Mouse (Mus musculus) E14TG2a.4 (cell line): ENCODE data around the gene Exoc4.

Source experiments
- H3K27me3 ChIP-seq: 2 replicates; pipeline ENCODE4 v1.6.1; 2014; ENCODE audit warnings: low read length, control low read depth; ENCODE audit not compliant: insufficient read depth
- H3K36me3 ChIP-seq: 2 replicates; pipeline ENCODE4 v1.6.1; 2014; ENCODE audit warnings: low read length, control low read depth; ENCODE audit not compliant: insufficient read depth
- H3K4me1 ChIP-seq: replicated peaks from 2 replicates; pipeline ENCODE4 v1.6.1; 2014; ENCODE audit warnings: low read depth, low read length, control low read depth
- H3K4me3 ChIP-seq: replicated peaks from 2 replicates; pipeline ENCODE4 v1.5.1; 2014; ENCODE audit warnings: mild to moderate bottlenecking, low read length
- H3K9me3 ChIP-seq: 2 replicates; pipeline ENCODE4 v1.6.1; 2014; ENCODE audit warnings: low read length, control low read depth
- CTCF ChIP-seq: conservative IDR thresholded peaks from 2 replicates; pipeline ENCODE4 v1.5.1; 2014; ENCODE audit warnings: low read length
- NANOG ChIP-seq: IDR thresholded peaks from 2 replicates; pipeline ENCODE4 v1.6.1; 2014; ENCODE audit warnings: borderline replicate concordance, low read length, mixed read lengths
- POU5F1 ChIP-seq: IDR thresholded peaks from 2 replicates; pipeline ENCODE4 v1.6.1; 2014; ENCODE audit warnings: low read length, borderline replicate concordance

The Exoc4 gene

DNA sequence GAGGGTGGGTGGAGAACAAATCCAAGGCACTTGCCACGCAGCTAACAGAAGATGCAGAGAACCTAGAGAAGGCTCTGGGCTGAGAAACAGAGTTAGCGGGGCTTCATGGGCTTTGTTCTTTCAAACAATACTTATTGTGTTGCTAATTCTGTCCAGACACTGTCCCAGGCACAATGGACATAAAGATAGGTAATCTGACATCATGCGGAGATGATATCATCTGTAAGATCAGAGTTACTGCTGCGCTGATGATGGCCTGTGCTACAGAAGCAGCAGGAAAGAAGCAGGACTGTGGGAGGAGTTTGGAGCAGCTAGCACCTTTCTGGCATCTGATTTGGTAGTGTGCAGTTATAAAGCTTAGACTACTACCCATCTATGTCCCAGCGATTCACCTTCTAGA is 738.2 kb downstream of the Exoc4 start:
- Histone ChIP-seq H3K4me1 (peaks cover 6% of the 10 kb centered on the region), H3K4me3 (no peak overlapping the region), H3K9me3 (peaks cover 10% of the 10 kb centered on the region), H3K27me3 (no peaks in the 10 kb centered on the region), H3K36me3 (no peaks in the 10 kb centered on the region; the same call in 1 of the 2 replicates)
- TF ChIP-seq CTCF (no peak), NANOG (peak; percentile 63; the same call in 1 of the 2 replicates)

DNA sequence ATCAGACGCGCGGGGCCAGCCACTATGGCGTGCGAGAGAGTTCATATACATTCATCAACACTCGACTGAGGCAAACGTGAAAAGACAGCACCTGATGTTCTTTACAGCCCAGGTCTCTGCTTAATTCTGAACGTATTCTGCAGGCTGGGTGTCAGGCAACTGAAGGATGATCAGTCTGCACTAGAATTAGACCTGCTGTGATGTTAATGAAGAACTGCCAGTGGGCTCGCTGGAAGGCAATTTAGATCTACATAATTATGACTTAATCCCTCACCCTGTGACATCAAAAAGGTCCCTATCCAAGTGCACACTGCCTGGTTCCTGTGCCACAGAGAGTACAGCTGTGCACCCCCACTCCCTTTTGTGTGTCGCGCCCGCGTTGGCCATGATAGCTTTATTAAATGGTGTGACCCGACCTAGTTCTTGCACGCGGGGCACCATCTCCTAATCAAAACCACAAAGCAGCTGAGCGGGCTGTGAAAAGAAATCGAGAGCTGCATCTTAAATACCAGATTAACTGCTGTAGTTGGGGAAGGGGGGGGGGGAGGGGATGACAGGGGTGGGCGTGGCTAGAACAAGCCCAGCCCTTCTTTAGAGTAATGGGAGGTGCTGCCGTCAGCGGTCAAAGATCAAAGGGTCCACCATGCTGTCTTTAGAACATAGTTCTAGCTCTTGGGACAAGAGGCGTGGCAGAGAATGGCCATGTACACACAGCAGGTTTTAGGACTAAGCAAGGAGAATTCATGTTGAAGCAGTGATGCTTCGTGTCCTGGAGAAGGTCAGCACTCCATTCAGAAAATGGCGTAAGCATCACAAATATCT is 743.5 kb downstream of the Exoc4 start:
- no peak for TF ChIP-seq POU5F1
- no peak for TF ChIP-seq CTCF
- TF ChIP-seq NANOG: no peak
- Histone ChIP-seq H3K4me1 (peaks cover 28% of the 10 kb centered on the region), H3K9me3 (peaks cover 7% of the 10 kb centered on the region), H3K36me3 (no peaks in the 10 kb centered on the region), H3K4me3 (no peak overlapping the region), H3K27me3 (no peaks in the 10 kb centered on the region)

DNA sequence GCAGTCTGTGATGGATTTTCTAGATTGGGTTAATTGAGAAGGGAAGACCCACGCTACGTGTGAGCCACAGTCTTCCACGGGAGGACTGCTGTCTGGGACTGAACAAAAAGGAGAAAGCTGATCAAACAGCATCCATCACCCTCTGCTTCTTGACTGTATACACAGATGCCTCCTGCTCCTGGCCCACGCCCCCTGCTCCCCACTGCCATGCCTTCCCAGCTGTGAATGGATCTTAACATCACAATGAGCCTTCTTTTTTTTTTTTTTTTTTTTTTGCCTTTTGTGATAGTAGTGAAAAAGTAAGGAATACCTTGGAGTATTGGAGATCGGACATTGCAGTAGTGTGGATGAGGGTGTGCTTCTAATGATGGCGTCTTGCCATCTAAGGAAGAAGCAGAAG is 745.0 kb downstream of the Exoc4 start:
- Histone ChIP-seq H3K9me3 (peaks cover 7% of the 10 kb centered on the region), H3K36me3 (no peaks in the 10 kb centered on the region), H3K4me3 (no peak overlapping the region), H3K27me3 (no peaks in the 10 kb centered on the region), H3K4me1 (peaks cover 41% of the 10 kb centered on the region)
- no peak for TF ChIP-seq POU5F1
- no peak for TF ChIP-seq CTCF
- no peak for TF ChIP-seq NANOG

DNA sequence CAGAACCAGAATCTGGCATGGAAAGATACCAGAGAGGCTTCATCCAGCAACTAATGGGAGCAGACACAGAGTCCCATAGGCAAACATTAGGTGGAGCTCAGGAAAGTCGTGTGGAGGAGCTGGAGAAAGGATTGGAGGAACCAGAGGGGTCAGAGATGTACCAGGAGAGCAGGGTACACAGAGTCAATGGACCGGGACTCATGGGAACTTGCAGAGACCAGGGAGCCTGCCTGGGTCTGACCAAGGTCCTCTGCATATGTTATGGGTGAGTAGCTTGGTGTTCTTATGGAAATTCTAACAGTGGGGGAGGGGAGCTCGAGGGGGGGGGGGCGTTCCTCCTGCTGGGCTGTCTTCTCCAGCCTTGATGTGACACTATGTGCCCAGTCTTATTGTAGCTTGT is 749.7 kb downstream of the Exoc4 start:
- TF ChIP-seq CTCF: no peak
- no peak for TF ChIP-seq NANOG
- no peak for TF ChIP-seq POU5F1
- no peaks in the 10 kb centered on the region for H3K36me3 ChIP-seq
- no peak overlapping the region for H3K4me3 ChIP-seq
- peaks cover 27% of the 10 kb centered on the region for H3K4me1 ChIP-seq
- peaks cover 24% of the 10 kb centered on the region for H3K9me3 ChIP-seq
- no peaks in the 10 kb centered on the region for H3K27me3 ChIP-seq

DNA sequence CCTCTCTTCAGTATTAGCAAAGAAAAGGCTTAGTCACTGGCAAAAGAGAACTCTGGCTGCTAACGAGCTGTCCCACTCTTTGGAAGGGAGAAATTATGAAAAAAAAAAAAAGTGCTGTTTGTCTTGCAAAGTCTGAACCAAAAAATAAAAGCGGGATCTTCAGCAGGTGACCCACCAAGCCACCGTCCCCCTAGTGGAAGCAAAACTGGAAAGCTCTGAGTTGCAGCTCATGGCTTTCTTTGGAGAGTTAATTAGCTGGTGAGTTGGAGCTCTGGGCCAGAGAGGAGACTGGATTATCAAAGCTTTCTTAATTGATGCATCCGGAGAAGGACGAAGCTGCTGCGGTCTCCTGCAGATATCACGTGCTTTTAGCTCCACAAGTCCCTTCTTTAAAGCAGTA is 750.6 kb downstream of the Exoc4 start:
- H3K9me3 ChIP-seq: peaks cover 31% of the 10 kb centered on the region
- peaks cover 19% of the 10 kb centered on the region for H3K4me1 ChIP-seq
- no peaks in the 10 kb centered on the region for H3K36me3 ChIP-seq
- no peak overlapping the region for H3K4me3 ChIP-seq
- no peaks in the 10 kb centered on the region for H3K27me3 ChIP-seq
- TF ChIP-seq CTCF: peak; percentile 10; the same call in 1 of the 2 replicates
- no peak for TF ChIP-seq NANOG

DNA sequence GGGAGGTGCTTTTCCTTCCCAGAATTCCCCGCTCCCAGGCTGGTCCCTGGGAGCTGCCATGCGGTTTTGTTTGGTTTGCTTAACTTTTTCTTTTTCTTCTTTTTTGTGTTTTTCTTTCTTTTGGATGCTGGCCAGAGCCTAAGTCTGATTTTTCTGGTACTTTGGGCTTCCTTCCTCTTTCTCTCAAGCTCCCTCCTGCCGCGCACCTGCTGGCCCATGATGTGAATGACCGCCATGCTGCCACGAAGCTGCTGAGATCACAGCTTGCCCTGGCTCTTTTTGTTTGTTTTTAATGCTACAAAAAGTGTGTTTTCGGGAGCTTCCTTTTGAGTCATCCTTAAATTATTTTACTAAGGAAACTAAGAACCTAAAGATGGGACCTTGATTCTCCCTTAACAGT is 751.8 kb downstream of the Exoc4 start:
- TF ChIP-seq CTCF: no peak
- no peak for TF ChIP-seq POU5F1
- no peak for TF ChIP-seq NANOG
- Histone ChIP-seq H3K27me3 (no peaks in the 10 kb centered on the region), H3K9me3 (peaks cover 31% of the 10 kb centered on the region), H3K36me3 (no peaks in the 10 kb centered on the region), H3K4me3 (no peak overlapping the region), H3K4me1 (peaks cover 19% of the 10 kb centered on the region)

DNA sequence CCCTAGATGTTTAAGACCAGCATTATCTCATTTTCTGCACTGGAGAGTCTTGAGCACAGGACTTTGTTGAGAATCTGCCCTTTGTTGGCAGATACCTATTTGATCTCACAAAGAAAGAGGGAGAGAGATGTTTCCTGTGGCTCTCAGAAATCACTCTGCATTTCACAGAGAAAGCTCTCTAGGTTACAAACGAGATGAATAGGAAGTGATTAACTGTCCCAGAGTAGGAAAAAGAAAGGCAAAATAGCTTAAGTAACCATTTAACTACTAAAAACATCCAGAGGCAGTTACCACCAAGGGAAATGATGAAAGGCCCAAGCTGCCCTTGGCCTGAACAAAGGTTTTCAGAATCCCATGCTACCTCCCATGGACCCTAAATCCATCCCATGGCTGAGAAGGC is 754.1 kb downstream of the Exoc4 start:
- Histone ChIP-seq H3K4me1 (peaks cover 10% of the 10 kb centered on the region), H3K9me3 (peaks cover 44% of the 10 kb centered on the region), H3K27me3 (no peaks in the 10 kb centered on the region), H3K4me3 (no peak overlapping the region), H3K36me3 (no peaks in the 10 kb centered on the region)
- TF ChIP-seq CTCF: no peak
- peak; percentile 80; the same call in 1 of the 2 replicates for TF ChIP-seq NANOG

DNA sequence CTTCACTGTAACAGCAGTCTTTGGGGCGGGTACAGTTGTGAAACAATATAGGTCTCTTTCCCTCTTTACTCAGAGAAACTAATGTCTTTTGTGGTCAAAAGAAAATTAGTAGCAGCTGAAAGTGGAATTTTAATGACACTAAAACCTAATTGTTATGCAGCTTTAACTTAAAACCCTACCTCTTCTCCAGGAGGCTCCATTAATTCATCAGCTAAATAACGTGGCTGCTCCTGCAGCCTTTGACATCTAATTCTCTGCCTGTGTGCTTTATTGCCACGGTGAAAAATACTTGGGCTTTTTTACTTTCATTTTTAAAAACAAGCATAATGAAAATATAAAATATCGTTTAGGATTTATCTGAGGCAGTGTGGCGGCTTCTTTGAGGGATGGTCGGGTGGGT is 764.6 kb downstream of the Exoc4 start:
- TF ChIP-seq NANOG: no peak
- TF ChIP-seq POU5F1: no peak
- no peak for TF ChIP-seq CTCF
- Histone ChIP-seq H3K4me3 (no peak overlapping the region), H3K27me3 (no peaks in the 10 kb centered on the region), H3K4me1 (no peaks in the 10 kb centered on the region), H3K36me3 (no peaks in the 10 kb centered on the region), H3K9me3 (peaks cover 38% of the 10 kb centered on the region)
